Comparison of ENCODE assay signal across 8 mouse cellular contexts in genomic region chr12:83972117-83972516, GRCm38 (mm10). TPM values are rescaled to one million over a fixed set of nuclear protein-coding genes. Genes with fewer than 3 reads are reported as not detected.
DNase-seq lines count a peak whose midpoint lies in the region.

No protein-coding gene starts in this region.

- intact Hi-C loops in heart, postnatal 14 days (cut with DNase I): loop anchor here (1.0 to 10.0 kb wide), 2 partner anchors 59 to 273 kb away; no protein-coding TSS in a partner anchor

- peak; percentile 42 to 51 for DNase-seq in cerebellum, postnatal 10 days
- DNase-seq in cerebellum, postnatal 36 days: no peak
- peak; percentile 36 for DNase-seq in urinary bladder, postnatal 14 days (ENCODE audit: low spot score)
- DNase-seq in urinary bladder, postnatal 4 days (ENCODE audit: low spot score in 2 of 2): no peak
- DNase-seq in heart, postnatal 14 days: peak; percentile 31 to 60
- peak; percentile 62 for DNase-seq in layer of hippocampus, adult 11-12 months (ENCODE audit: low spot score)
- DNase-seq in naive thymus-derived CD4-positive, alpha-beta T cell, adult 2 months (ENCODE audit: low read depth): peak; percentile 78
- DNase-seq in gastrocnemius, postnatal 4 days (ENCODE audit: low spot score in 2 of 2): no peak

RNA-seq across cellular contexts. Expression of gene Heatr4, which starts 12.5 kb away (rescaled TPM):
- total RNA-seq in heart, postnatal 14 days (2021): not detected
- not detected for total RNA-seq in gastrocnemius, postnatal 4 days (2021)

RNA-seq across cellular contexts. Expression of gene Acot2, which starts 15.5 kb away (rescaled TPM):
- 100 to 1,000 TPM; 146 to 155 TPM for total RNA-seq in heart, postnatal 14 days (2021)
- 10 to 100 TPM; 20.4 to 24.4 TPM for total RNA-seq in gastrocnemius, postnatal 4 days (2021)

RNA-seq across cellular contexts. Expression of gene Riox1, which starts 21.7 kb away (rescaled TPM):
- 1 to 10 TPM; 5.0 to 5.9 TPM for total RNA-seq in heart, postnatal 14 days (2021)
- 1 to 10 TPM; 5.6 to 6.2 TPM for total RNA-seq in gastrocnemius, postnatal 4 days (2021)

RNA-seq across cellular contexts. Expression of gene Acot1, which starts 37.2 kb away (rescaled TPM):
- total RNA-seq in heart, postnatal 14 days (2021): 10 to 100 TPM; 70.0 to 79.3 TPM
- total RNA-seq in gastrocnemius, postnatal 4 days (2021): 10 to 100 TPM; 18.4 to 21.5 TPM

RNA-seq across cellular contexts. Expression of gene Numb, which starts 50.4 kb away (rescaled TPM):
- total RNA-seq in heart, postnatal 14 days (2021): 10 to 100 TPM; 37.2 to 38.0 TPM
- total RNA-seq in gastrocnemius, postnatal 4 days (2021): 10 to 100 TPM; 26.5 to 28.8 TPM

Comparison
In these comparisons a context has a peak if more than half of its experiments do, and no peak if none do; other contexts are left out.
1. DNase-seq: peak in cerebellum, postnatal 10 days (2 of 2), urinary bladder, postnatal 14 days (single experiment), heart, postnatal 14 days (2 of 2), layer of hippocampus, adult 11-12 months (single experiment) and naive thymus-derived CD4-positive, alpha-beta T cell, adult 2 months (single experiment); none in cerebellum, postnatal 36 days (0 of 2), urinary bladder, postnatal 4 days (0 of 2) and gastrocnemius, postnatal 4 days (0 of 2).
2. RNA of gene Acot2, which starts 15.5 kb away (total RNA-seq): 146 to 155 TPM in heart, postnatal 14 days; 20.4 to 24.4 TPM in gastrocnemius, postnatal 4 days; every median in the first group is over 4 times any median in the second.